Mouse (Mus musculus) forebrain, embryonic 13.5 days (tissue): ENCODE measurements around the gene Olfr943. TPM values are rescaled to one million over a fixed set of nuclear protein-coding genes. Genes with fewer than 3 reads are reported as not detected.

ENCODE experiments used
- ATAC-seq: fragments of 200-750 bp; cut with Nextera tagmentation; 2 replicates; pipeline ENCODE4 v1.8.0; 2017
- H3K27ac ChIP-seq: fragments of 300-500 bp; sonication (generic); 2 replicates; pipeline ENCODE4 v1.5.1; 2015; ENCODE audit warnings: inconsistent platforms, mild to moderate bottlenecking, moderate library complexity
- H3K27me3 ChIP-seq: fragments of 300-500 bp; sonication (generic); 2 replicates; pipeline ENCODE4 v1.6.1; 2015; ENCODE audit warnings: mild to moderate bottlenecking, inconsistent platforms
- H3K36me3 ChIP-seq: fragments of 300-500 bp; sonication (generic); 2 replicates; pipeline ENCODE4 v1.6.1; 2015; ENCODE audit warnings: mild to moderate bottlenecking, inconsistent platforms; ENCODE audit not compliant: poor library complexity, severe bottlenecking
- H3K4me1 ChIP-seq: fragments of 300-500 bp; sonication (generic); 2 replicates; pipeline ENCODE4 v1.6.1; 2015; ENCODE audit warnings: inconsistent platforms
- H3K4me2 ChIP-seq: fragments of 300-500 bp; sonication (generic); 2 replicates; pipeline ENCODE4 v1.6.1; 2015; ENCODE audit warnings: inconsistent platforms, mild to moderate bottlenecking, moderate library complexity
- H3K4me3 ChIP-seq: fragments of 300-500 bp; sonication (generic); 2 replicates; pipeline ENCODE4 v1.5.1; 2015; ENCODE audit warnings: mild to moderate bottlenecking, inconsistent platforms
- H3K9ac ChIP-seq: fragments of 300-500 bp; sonication (generic); 2 replicates; pipeline ENCODE4 v1.6.1; 2015; ENCODE audit warnings: mild to moderate bottlenecking, inconsistent platforms
- H3K9me3 ChIP-seq: fragments of 300-500 bp; sonication (generic); replicated peaks from 2 replicates; pipeline ENCODE4 v1.6.1; 2016; ENCODE audit warnings: inconsistent platforms
- WGBS: fragments of 180-500 bp; shearing (Covaris S2); methylation state at CpG from one replicate; pipeline ENCODE4 v1.1.7; 2015; 5-methylcytosine and 5-hydroxymethylcytosine counted together
- polyA plus RNA-seq: library from polyadenylated mRNA; unstranded; fragments of >200 nt; fragmentation: Nextera tagmentation; extraction: Ambion mirVana; gene quantifications from 2 replicates; pipeline ENCODE4 v1.2.1, GENCODE M21; 2015

Gene Olfr943
- not detected in 2 replicates for polyA plus RNA-seq

- H3K4me3 ChIP-seq = no peak within 1 kb of the TSS
- ATAC-seq = no peak
- no peaks in the 10 kb centered on the region for H3K4me1 ChIP-seq
- 95% methylated on average over 5 of the region's 5 CpGs for WGBS
- H3K4me2 ChIP-seq = no peak within 1 kb of the TSS
- H3K27me3 ChIP-seq = no peaks in the 10 kb centered on the region
- H3K27ac ChIP-seq = no peak within 1 kb of the TSS
- H3K9ac ChIP-seq = no peak within 1 kb of the TSS
- no peaks in the 10 kb centered on the region for H3K36me3 ChIP-seq
- peaks cover 9% of the 10 kb centered on the region; the same call in 1 of the 2 replicates for H3K9me3 ChIP-seq
Observed at GRCm38 (mm10) chr9:39166004-39166403, at the start of gene Olfr943. Gene Olfr943 (plus strand): TSS chr9:39166304.

- WGBS = 91% methylated on average over 1 of the region's 1 CpGs
- Histone ChIP-seq H3K36me3 (no peaks in the 10 kb centered on the region), H3K9me3 (no peaks in the 10 kb centered on the region), H3K4me3 (no peak overlapping the region), H3K9ac (no peak overlapping the region), H3K27me3 (no peaks in the 10 kb centered on the region), H3K27ac (no peak overlapping the region), H3K4me2 (no peak overlapping the region), H3K4me1 (no peaks in the 10 kb centered on the region)
- no peak for ATAC-seq
Observed at GRCm38 (mm10) chr9:39127326-39127725, 38.8 kb upstream of the Olfr943 start.

- Histone ChIP-seq H3K36me3 (no peaks in the 10 kb centered on the region), H3K4me1 (no peaks in the 10 kb centered on the region), H3K4me3 (no peak within 1 kb of the TSS), H3K27me3 (no peaks in the 10 kb centered on the region), H3K9ac (no peak within 1 kb of the TSS), H3K4me2 (no peak within 1 kb of the TSS), H3K9me3 (no peaks in the 10 kb centered on the region), H3K27ac (no peak within 1 kb of the TSS)
- no peak for ATAC-seq
Observed at GRCm38 (mm10) chr9:39127831-39128230, 38.3 kb upstream of the Olfr943 start, which contains the start of gene Olfr27. Gene Olfr27 (plus strand): TSS chr9:39128131.

GRCm38 (mm10) chr9:39152401-39152800 lies 13.7 kb upstream of the Olfr943 start:
- Histone ChIP-seq H3K4me2 (no peak overlapping the region), H3K27me3 (no peaks in the 10 kb centered on the region), H3K4me1 (no peaks in the 10 kb centered on the region), H3K27ac (no peak overlapping the region), H3K9ac (no peak overlapping the region), H3K36me3 (no peaks in the 10 kb centered on the region), H3K4me3 (no peak overlapping the region), H3K9me3 (no peaks in the 10 kb centered on the region)
- WGBS = 63% methylated on average over 1 of the region's 1 CpGs
- ATAC-seq = no peak

GRCm38 (mm10) chr9:39201620-39202019 lies 35.5 kb downstream of the Olfr943 start, which contains the start of gene Olfr944:
Gene Olfr944 (plus strand): TSS chr9:39201920.
- H3K4me2 ChIP-seq = no peak within 1 kb of the TSS
- no peak within 1 kb of the TSS for H3K9ac ChIP-seq
- H3K4me3 ChIP-seq = no peak within 1 kb of the TSS
- H3K27me3 ChIP-seq = no peaks in the 10 kb centered on the region
- no peaks in the 10 kb centered on the region for H3K36me3 ChIP-seq
- no peaks in the 10 kb centered on the region for H3K9me3 ChIP-seq
- no peak for ATAC-seq
- no peaks in the 10 kb centered on the region for H3K4me1 ChIP-seq
- H3K27ac ChIP-seq = no peak within 1 kb of the TSS

Other genes with a start within 250 kb of the Olfr943 start
- not detected in 2 replicates for gene Olfr930, start 236.5 kb upstream of the Olfr943 start, polyA plus RNA-seq
- gene Olfr933, start 194.0 kb upstream of the Olfr943 start, polyA plus RNA-seq = not detected in 2 replicates
- not detected in 2 replicates for gene Olfr934, start 178.0 kb upstream of the Olfr943 start, polyA plus RNA-seq
- not detected in 2 replicates for gene Olfr935, start 166.6 kb upstream of the Olfr943 start, polyA plus RNA-seq
- not detected in 2 replicates for gene Olfr146, start 142.9 kb upstream of the Olfr943 start, polyA plus RNA-seq
- gene Olfr937, start 101.4 kb upstream of the Olfr943 start, polyA plus RNA-seq = not detected in 2 replicates
- not detected in 2 replicates for gene Olfr938, start 87.4 kb upstream of the Olfr943 start, polyA plus RNA-seq
- not detected in 2 replicates for gene Olfr27, start 38.2 kb upstream of the Olfr943 start, polyA plus RNA-seq
- gene Olfr944, start 35.6 kb downstream of the Olfr943 start, polyA plus RNA-seq = not detected in 2 replicates
- gene Olfr1537, start 83.7 kb downstream of the Olfr943 start, polyA plus RNA-seq = not detected in 2 replicates
- gene Olfr945, start 110.5 kb downstream of the Olfr943 start, polyA plus RNA-seq = not detected in 2 replicates
- gene Olfr948, start 159.7 kb downstream of the Olfr943 start, polyA plus RNA-seq = not detected in 2 replicates
- not detected in 2 replicates for gene Olfr951, start 221.1 kb downstream of the Olfr943 start, polyA plus RNA-seq